Mouse (Mus musculus) spleen, postnatal 36 days (tissue): ENCODE data around the gene Gfra4.
A peak's percentile ranks its signal among the peaks of the same experiment; 100 is the strongest.

Experiments used
- DNase-seq, 2 experiments: peaks; one replicate each; pipeline ENCODE4 v3.0.0; 2022; ENCODE audit warnings: low spot score in 2 of 2, mixed read lengths in 1 of 2

The Gfra4 gene

GRCm38 (mm10) chr2:131042988-131043387, at the start of gene Gfra4:
Gene Gfra4 (minus strand): TSS chr2:131043088.
- no peak for DNase-seq

- DNase-seq, result peak in 1 of 2 experiments; percentile 20
Observed at GRCm38 (mm10) chr2:131090852-131091251, 48.0 kb upstream of the Gfra4 start.

GRCm38 (mm10) chr2:131089634-131090033, 46.7 kb upstream of the Gfra4 start:
- DNase-seq, result peak in 1 of 2 experiments; percentile 13

GRCm38 (mm10) chr2:131088581-131088980, 45.7 kb upstream of the Gfra4 start:
- no peak for DNase-seq

GRCm38 (mm10) chr2:131086667-131087390, 43.9 kb upstream of the Gfra4 start, which contains the start of gene Siglec1:
Gene Siglec1 (minus strand): TSS chr2:131086765.
- DNase-seq, result no peak

- no peak for DNase-seq
Observed at GRCm38 (mm10) chr2:131084206-131084605, 41.3 kb upstream of the Gfra4 start.

GRCm38 (mm10) chr2:131080507-131080906, 37.6 kb upstream of the Gfra4 start:
- no peak for DNase-seq

- no peak for DNase-seq
Observed at GRCm38 (mm10) chr2:131072536-131072935, 29.6 kb upstream of the Gfra4 start.

GRCm38 (mm10) chr2:131067481-131067880, 24.6 kb upstream of the Gfra4 start:
- no peak for DNase-seq

- no peak for DNase-seq
Observed at GRCm38 (mm10) chr2:131066342-131066741, 23.5 kb upstream of the Gfra4 start.

- no peak for DNase-seq
Observed at GRCm38 (mm10) chr2:131063404-131063864, 20.5 kb upstream of the Gfra4 start, which contains the start of gene Adam33. Gene Adam33 (minus strand): TSS chr2:131063814.

- DNase-seq, result no peak
Observed at GRCm38 (mm10) chr2:131061607-131062006, 18.7 kb upstream of the Gfra4 start.

GRCm38 (mm10) chr2:131060784-131061183, 17.9 kb upstream of the Gfra4 start:
- DNase-seq, result no peak

- no peak for DNase-seq
Observed at GRCm38 (mm10) chr2:131059781-131060540, 17.1 kb upstream of the Gfra4 start.

GRCm38 (mm10) chr2:131059377-131059776, 16.5 kb upstream of the Gfra4 start:
- DNase-seq, result no peak

- no peak for DNase-seq
Observed at GRCm38 (mm10) chr2:131058672-131059071, 15.8 kb upstream of the Gfra4 start.

- no peak for DNase-seq
Observed at GRCm38 (mm10) chr2:131056191-131056590, 13.3 kb upstream of the Gfra4 start.

- DNase-seq, result peak; percentile 29 to 46
Observed at GRCm38 (mm10) chr2:131055631-131056030, 12.7 kb upstream of the Gfra4 start.

- DNase-seq, result no peak
Observed at GRCm38 (mm10) chr2:131054646-131055264, 11.9 kb upstream of the Gfra4 start.

- DNase-seq, result no peak
Observed at GRCm38 (mm10) chr2:131053851-131054645, 11.2 kb upstream of the Gfra4 start.

- no peak for DNase-seq
Observed at GRCm38 (mm10) chr2:131052862-131053418, 10.1 kb upstream of the Gfra4 start.
